31 mouse cellular contexts compared by ENCODE assay signal in genomic region chr2:62388841-62389240, GRCm38 (mm10). TPM values are rescaled to one million over a fixed set of nuclear protein-coding genes. Genes with fewer than 3 reads are reported as not detected.
DNase-seq lines count a peak whose midpoint lies in the region; ATAC-seq and TF ChIP-seq lines count a peak whose summit lies in the region.
"Had no signal": no experiment of that assay in that cellular context is flagged by ENCODE, and none has a peak within 500 bp of the region (broad histone marks: within the 10 kb centered on the region; RNA-seq: fewer than 3 reads in every experiment).

No protein-coding gene starts in this region.

- no peak overlapping the region for H3K4me2 ChIP-seq in liver, postnatal 0 days (ENCODE audit: low read depth, low read length)
- H3K4me2 ChIP-seq: embryonic facial prominence, embryonic 15.5 days; forebrain, embryonic 12.5 days; heart, embryonic 13.5 days; hindbrain, embryonic 15.5 days; limb, embryonic 12.5 days; liver, embryonic 11.5 days; midbrain, embryonic 12.5 days; neural tube, embryonic 12.5 days had no signal

- no peak for TF ChIP-seq CTCF in layer of hippocampus, adult 2 months (conservative IDR thresholded peaks at IDR 0.05)
- TF ChIP-seq CTCF in liver, adult 2 months (IDR thresholded peaks at IDR 0.05; ENCODE audit: low read depth, low read length), result no peak
- TF ChIP-seq CTCF in liver, postnatal 0 days (IDR thresholded peaks at IDR 0.05; ENCODE audit: low read depth), result no peak

- no peak for TF ChIP-seq EP300 in liver, postnatal 0 days (IDR thresholded peaks at IDR 0.05; ENCODE audit: low read depth)

- ATAC-seq in liver, postnatal 0 days, result no peak
- ATAC-seq: CD4-positive, CD25-positive, alpha-beta regulatory T cell, adult 4 months; inflammation-experienced regulatory T-cells, adult 6 months; lung, postnatal 0 days had no signal

- 69% methylated on average over 4 of the region's 4 CpGs for WGBS in liver, adult 2 months
- WGBS in liver, postnatal 0 days (ENCODE audit: insufficient replicate concordance), result 81% methylated on average over 4 of the region's 4 CpGs

- no peaks in the 10 kb centered on the region for H3K9me3 ChIP-seq in liver, postnatal 0 days (ENCODE audit: low read length)
- H3K9me3 ChIP-seq: embryonic facial prominence, embryonic 10.5 days; embryonic facial prominence, embryonic 15.5 days; forebrain, embryonic 12.5 days; heart, embryonic 13.5 days; hindbrain, embryonic 10.5 days; hindbrain, embryonic 15.5 days; limb, embryonic 12.5 days; megakaryocyte, embryonic 14.5 days; midbrain, embryonic 12.5 days; neural tube, embryonic 12.5 days had no signal

- peak in 1 of 2 experiments; percentile 17 for DNase-seq in layer of hippocampus, adult 2 months (ENCODE audit: low spot score in 2 of 2)
- no peak for DNase-seq in layer of hippocampus, adult 11-12 months (ENCODE audit: low spot score)
- DNase-seq in liver, adult 2 months (ENCODE audit: extremely low read depth, low read depth, low spot score), result peak; percentile 34
- no peak for DNase-seq in liver, postnatal 0 days
- peak; percentile 84 for DNase-seq in brain, adult 2 months (ENCODE audit: low read depth, low spot score)
- peak; percentile 20 to 83 for DNase-seq in left cerebral cortex, postnatal 25 days (ENCODE audit: low spot score in 2 of 2)
- no peak for DNase-seq in retina, embryonic 14.5 days (ENCODE audit: low spot score)
- DNase-seq: adrenal gland, postnatal 25 days; cerebellum, adult 18-20 months; cerebellum, postnatal 10 days; heart, postnatal 10 days; kidney, adult 11 months; kidney, postnatal 14 days; layer of hippocampus, postnatal 36 days; lung, postnatal 4 days; thymus, postnatal 14 days had no signal

- H3K36me3 ChIP-seq in liver, adult 2 months (ENCODE audit: control insufficient read depth, insufficient read depth, low read length), result peaks cover 23% of the 10 kb centered on the region
- H3K36me3 ChIP-seq in liver, postnatal 0 days (replicated peaks; ENCODE audit: insufficient read depth, low read length), result peaks cover 3% of the 10 kb centered on the region; the same call in 1 of the 2 replicates
- H3K36me3 ChIP-seq: embryonic facial prominence, embryonic 10.5 days; embryonic facial prominence, embryonic 15.5 days; forebrain, embryonic 12.5 days; hindbrain, embryonic 10.5 days; hindbrain, embryonic 15.5 days; limb, embryonic 12.5 days; midbrain, embryonic 12.5 days; neural tube, embryonic 12.5 days had no signal

- H3K4me1 ChIP-seq in liver, adult 2 months (ENCODE audit: control insufficient read depth, insufficient read depth, low read length), result peaks cover 12% of the 10 kb centered on the region
- H3K4me1 ChIP-seq in liver, postnatal 0 days (ENCODE audit: insufficient read depth), result no peaks in the 10 kb centered on the region
- H3K4me1 ChIP-seq: embryonic facial prominence, embryonic 10.5 days; forebrain, embryonic 12.5 days; heart, embryonic 13.5 days; hindbrain, embryonic 10.5 days; hindbrain, embryonic 15.5 days; limb, embryonic 12.5 days; midbrain, embryonic 12.5 days; neural tube, embryonic 12.5 days had no signal

- TF ChIP-seq POLR2A in liver, adult 2 months (IDR thresholded peaks at IDR 0.05; ENCODE audit: extremely low read depth, insufficient read depth, low read length), result no peak

- peaks cover 3% of the 10 kb centered on the region; the same call in 1 of the 2 replicates for H3K79me2 ChIP-seq in liver, adult 2 months (ENCODE audit: control insufficient read depth, insufficient read depth, low read length)

- H3K27ac ChIP-seq in layer of hippocampus, adult 2 months, result peak overlapping the region; percentile 67
- H3K27ac ChIP-seq in liver, adult 2 months (replicated peaks; ENCODE audit: insufficient read depth, low read depth, low read length), result no peak overlapping the region
- no peak overlapping the region for H3K27ac ChIP-seq in liver, postnatal 0 days (ENCODE audit: low read depth)
- H3K27ac ChIP-seq: embryonic facial prominence, embryonic 10.5 days; embryonic facial prominence, embryonic 15.5 days; forebrain, embryonic 12.5 days; heart, embryonic 13.5 days; hindbrain, embryonic 10.5 days; hindbrain, embryonic 15.5 days; limb, embryonic 12.5 days; midbrain, embryonic 12.5 days; neural tube, embryonic 12.5 days had no signal

- H3K27me3 ChIP-seq in liver, adult 2 months (ENCODE audit: control insufficient read depth, insufficient read depth, low read length), result no peaks in the 10 kb centered on the region
- H3K27me3 ChIP-seq in liver, postnatal 0 days (ENCODE audit: insufficient read depth, low read length), result no peaks in the 10 kb centered on the region
- H3K27me3 ChIP-seq: embryonic facial prominence, embryonic 15.5 days; forebrain, embryonic 12.5 days; heart, embryonic 13.5 days; hindbrain, embryonic 15.5 days; limb, embryonic 12.5 days; megakaryocyte, embryonic 14.5 days; midbrain, embryonic 12.5 days; neural tube, embryonic 12.5 days had no signal

- H3K4me3 ChIP-seq in layer of hippocampus, adult 2 months, result no peak overlapping the region
- no peak overlapping the region for H3K4me3 ChIP-seq in liver, adult 2 months (ENCODE audit: insufficient read depth, low read depth, low read length)
- no peak overlapping the region for H3K4me3 ChIP-seq in liver, postnatal 0 days (ENCODE audit: low read depth, low read length)
- H3K4me3 ChIP-seq: embryonic facial prominence, embryonic 10.5 days; embryonic facial prominence, embryonic 15.5 days; forebrain, embryonic 12.5 days; heart, embryonic 13.5 days; hindbrain, embryonic 10.5 days; hindbrain, embryonic 15.5 days; limb, embryonic 12.5 days; megakaryocyte, embryonic 14.5 days; midbrain, embryonic 12.5 days; myocyte; neural tube, embryonic 12.5 days had no signal

- intact Hi-C loops in left cerebral cortex, postnatal 25 days (cut with DNase I), result no loop called here

- no peak overlapping the region for H3K9ac ChIP-seq in liver, adult 2 months (ENCODE audit: low read depth, low read length)
- no peak overlapping the region for H3K9ac ChIP-seq in liver, postnatal 0 days (replicated peaks)
- H3K9ac ChIP-seq: embryonic facial prominence, embryonic 15.5 days; forebrain, embryonic 12.5 days; heart, embryonic 13.5 days; hindbrain, embryonic 15.5 days; limb, embryonic 12.5 days; midbrain, embryonic 12.5 days; neural tube, embryonic 12.5 days had no signal

RNA-seq across cellular contexts. Expression of gene Dpp4, which starts 23.2 kb away (rescaled TPM):
- total RNA-seq in layer of hippocampus, adult 2 months (2021), result under 1 TPM; 0.54 to 0.66 TPM
- 122 and 132 TPM in 2 replicates for total RNA-seq in liver, adult 2 months (2014; rRNA removed)
- polyA plus RNA-seq in liver, adult 2 months (2012; rRNA removed), result 27.5 and 31.0 TPM in 2 replicates
- 8.0 and 9.0 TPM in 2 replicates for polyA plus RNA-seq in liver, postnatal 0 days (2015; fragmentation: Nextera tagmentation; extraction: Ambion mirVana)
- 1 to 10 TPM; 2.2 to 2.4 TPM for total RNA-seq in left cerebral cortex, postnatal 25 days (2021)
- polyA plus RNA-seq: myocyte had no signal

Comparison
In these comparisons a context has a peak if more than half of its experiments do, and no peak if none do; other contexts are left out.
1. DNase-seq: peak in liver, adult 2 months (single experiment), brain, adult 2 months (single experiment) and left cerebral cortex, postnatal 25 days (2 of 2); none in layer of hippocampus, adult 11-12 months (single experiment), liver, postnatal 0 days (single experiment) and retina, embryonic 14.5 days (single experiment).
2. RNA of gene Dpp4, which starts 23.2 kb away (total RNA-seq): 122 to 132 TPM in liver, adult 2 months; 2.2 to 2.4 TPM in left cerebral cortex, postnatal 25 days and 0.54 to 0.66 TPM in layer of hippocampus, adult 2 months; every median in the first group is over 10 times any median in the second.